ENCODE assay signal across 14 mouse cellular contexts in genomic region chr16:90996327-90997243, GRCm38 (mm10).
"Had no signal": no experiment of that assay in that cellular context is flagged by ENCODE, and none has a peak within 500 bp of the region (broad histone marks: within the 10 kb centered on the region; RNA-seq: fewer than 3 reads in every experiment).

No protein-coding gene starts in this region.

- ATAC-seq: hindbrain, embryonic 16.5 days; lung, postnatal 0 days; midbrain, embryonic 15.5 days had no signal

- H3K27me3 ChIP-seq: liver, embryonic 15.5 days; midbrain, embryonic 15.5 days; neural tube, embryonic 12.5 days had no signal

- H3K4me2 ChIP-seq: midbrain, embryonic 15.5 days; neural tube, embryonic 12.5 days had no signal

- DNase-seq: kidney, adult 8-10 months; lung, adult 2 months; lung, postnatal 36 days; right cerebral cortex, adult 18-20 months; right cerebral cortex, postnatal 25 days; thymus, postnatal 14 days had no signal

- H3K36me3 ChIP-seq: limb, embryonic 10.5 days; midbrain, embryonic 10.5 days had no signal

- H3K9me3 ChIP-seq: limb, embryonic 10.5 days; liver, embryonic 15.5 days; midbrain, embryonic 10.5 days; midbrain, embryonic 15.5 days; neural tube, embryonic 12.5 days had no signal

- H3K27ac ChIP-seq: limb, embryonic 10.5 days; midbrain, embryonic 10.5 days; midbrain, embryonic 15.5 days; neural tube, embryonic 12.5 days; stomach, postnatal 0 days had no signal

- H3K4me3 ChIP-seq: limb, embryonic 10.5 days; liver, embryonic 15.5 days; midbrain, embryonic 10.5 days; midbrain, embryonic 15.5 days; neural tube, embryonic 12.5 days had no signal

- H3K9ac ChIP-seq: midbrain, embryonic 15.5 days; neural tube, embryonic 12.5 days had no signal
